Mouse (Mus musculus) kidney, embryonic 15.5 days (tissue): ENCODE results near the gene Foxp1. TPM values are rescaled to one million over a fixed set of nuclear protein-coding genes. Genes with fewer than 3 reads are reported as not detected.

Experiments used
- ATAC-seq: fragments of 200-750 bp; cut with Nextera tagmentation; replicated peaks from 2 replicates; pipeline ENCODE4 v1.8.0; 2017; ENCODE audit warnings: moderate TSS enrichment; ENCODE audit not compliant: low FRiP score
- H3K27ac ChIP-seq: fragments of 300-500 bp; sonication (generic); 2 replicates; pipeline ENCODE4 v1.5.1; 2015; ENCODE audit warnings: mild to moderate bottlenecking, inconsistent platforms
- H3K27me3 ChIP-seq: fragments of 300-500 bp; sonication (generic); 2 replicates; pipeline ENCODE4 v1.6.1; 2015; ENCODE audit warnings: inconsistent platforms
- H3K36me3 ChIP-seq: fragments of 300-500 bp; sonication (generic); 2 replicates; pipeline ENCODE4 v1.6.1; 2015; ENCODE audit warnings: inconsistent platforms
- H3K4me1 ChIP-seq: fragments of 300-500 bp; sonication (generic); 2 replicates; pipeline ENCODE4 v1.6.1; 2015; ENCODE audit warnings: inconsistent platforms
- H3K4me2 ChIP-seq: fragments of 300-500 bp; sonication (generic); 2 replicates; pipeline ENCODE4 v1.6.1; 2015; ENCODE audit warnings: moderate library complexity, mild to moderate bottlenecking, inconsistent platforms
- H3K4me3 ChIP-seq: fragments of 300-500 bp; sonication (generic); replicated peaks from 2 replicates; pipeline ENCODE4 v1.5.1; 2015; ENCODE audit warnings: mild to moderate bottlenecking, inconsistent platforms
- H3K9ac ChIP-seq: fragments of 300-500 bp; sonication (generic); 2 replicates; pipeline ENCODE4 v1.6.1; 2015; ENCODE audit warnings: mild to moderate bottlenecking, inconsistent platforms
- H3K9me3 ChIP-seq: fragments of 300-500 bp; sonication (generic); replicated peaks from 2 replicates; pipeline ENCODE4 v1.6.1; 2016; ENCODE audit warnings: inconsistent platforms
- WGBS: fragments of 180-500 bp; shearing (Covaris S2); methylation state at CpG from one replicate; pipeline ENCODE4 v1.1.7; 2015; ENCODE audit warnings: mixed read lengths; 5-methylcytosine and 5-hydroxymethylcytosine counted together
- polyA plus RNA-seq: library from polyadenylated mRNA; unstranded; fragments of >200 nt; fragmentation: Nextera tagmentation; extraction: Ambion mirVana; gene quantifications from 2 replicates; pipeline ENCODE4 v1.2.1, GENCODE M21; 2015

Gene Foxp1
- polyA plus RNA-seq, 1 experiment from 2014 or later: 50.2 TPM

DNA sequence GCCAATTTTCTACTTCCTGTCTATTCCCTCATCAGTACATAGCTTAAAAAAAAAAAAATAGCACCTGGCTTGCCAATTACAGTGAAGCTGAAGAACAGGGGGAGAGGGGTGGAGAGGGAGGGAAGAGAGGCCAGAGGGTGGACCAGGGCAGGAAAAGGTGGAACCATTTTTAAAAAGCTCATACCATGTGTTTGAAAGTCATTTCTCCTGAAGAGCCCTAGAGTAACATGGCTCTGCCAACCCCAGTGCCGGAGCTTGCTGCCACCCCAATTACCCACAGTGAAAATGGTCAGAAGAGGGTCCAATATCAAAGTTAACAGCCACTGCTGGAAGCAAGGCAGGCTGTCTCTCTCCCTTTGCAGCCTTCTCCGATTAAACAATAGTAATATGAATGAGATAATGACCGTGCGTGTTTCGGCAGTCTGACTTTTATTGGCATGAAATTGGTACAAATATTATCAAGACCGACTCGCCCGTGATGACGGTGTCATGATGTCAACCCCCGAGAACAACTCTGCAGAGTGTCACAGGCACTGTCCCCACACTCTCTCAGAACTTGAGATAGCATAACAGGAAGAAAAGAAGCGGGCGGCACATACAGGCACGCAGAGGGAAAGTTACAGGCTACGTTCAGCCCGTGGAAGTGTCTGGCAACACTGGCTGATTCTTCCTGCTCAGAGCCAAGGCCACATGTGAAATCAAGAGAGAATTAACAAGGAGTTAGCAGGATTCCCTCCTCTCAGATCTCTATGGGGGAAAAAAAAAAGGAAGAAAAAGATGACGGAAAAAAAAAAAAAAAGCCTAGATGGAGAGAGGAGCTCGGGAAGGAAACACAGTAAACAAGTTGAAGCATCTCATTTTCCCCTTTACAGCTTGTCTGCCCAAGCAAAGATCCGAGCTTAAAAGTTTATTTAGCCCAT, 427.1 kb downstream of the Foxp1 start:
- Histone ChIP-seq H3K4me3 (peak overlapping the region; percentile 31), H3K4me1 (peaks cover 70% of the 10 kb centered on the region), H3K27ac (peak overlapping the region; percentile 68), H3K9ac (peak overlapping the region; percentile 27), H3K9me3 (no peaks in the 10 kb centered on the region), H3K27me3 (no peaks in the 10 kb centered on the region), H3K36me3 (no peaks in the 10 kb centered on the region), H3K4me2 (peak overlapping the region; percentile 53)
- no peak for ATAC-seq
- WGBS: 26% methylated on average over 18 of the region's 18 CpGs

DNA sequence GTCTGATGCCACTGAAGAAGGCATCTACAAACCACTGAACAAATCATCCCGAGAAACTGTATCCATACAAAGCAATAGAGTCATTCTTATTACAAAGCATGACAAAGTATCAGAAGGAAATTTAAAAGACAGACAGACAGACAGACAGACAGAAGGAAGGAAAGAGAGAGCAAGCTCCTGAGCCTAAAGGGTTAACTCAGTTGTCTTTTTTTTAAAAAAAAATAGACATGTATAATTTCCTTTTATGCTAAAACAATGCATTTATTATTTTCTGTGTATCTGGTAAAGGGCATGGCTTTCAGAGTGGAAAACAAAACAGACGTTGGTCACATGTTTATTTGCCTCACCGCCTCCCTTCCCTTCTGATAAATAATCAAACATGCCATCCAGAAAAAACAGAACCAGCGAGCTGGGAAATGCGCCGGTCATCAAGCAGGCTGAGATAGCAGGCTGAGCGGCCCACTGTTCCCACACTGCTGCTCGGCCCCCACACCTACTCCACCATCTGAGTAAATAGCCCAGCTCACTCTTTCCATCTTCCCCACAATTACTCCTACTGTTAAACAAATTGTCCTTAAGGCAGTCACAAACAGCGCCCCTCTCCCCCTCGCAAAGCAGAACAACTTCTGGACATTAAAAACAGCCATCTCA, 428.1 kb downstream of the Foxp1 start:
- Histone ChIP-seq H3K36me3 (no peaks in the 10 kb centered on the region), H3K27me3 (no peaks in the 10 kb centered on the region), H3K9me3 (no peaks in the 10 kb centered on the region), H3K4me2 (peak overlapping the region; percentile 32), H3K4me3 (no peak overlapping the region), H3K4me1 (peaks cover 61% of the 10 kb centered on the region), H3K9ac (no peak overlapping the region), H3K27ac (peak overlapping the region; percentile 37; the same call in 1 of the 2 replicates)
- WGBS: 20% methylated on average over 10 of the region's 10 CpGs
- no peak for ATAC-seq

DNA sequence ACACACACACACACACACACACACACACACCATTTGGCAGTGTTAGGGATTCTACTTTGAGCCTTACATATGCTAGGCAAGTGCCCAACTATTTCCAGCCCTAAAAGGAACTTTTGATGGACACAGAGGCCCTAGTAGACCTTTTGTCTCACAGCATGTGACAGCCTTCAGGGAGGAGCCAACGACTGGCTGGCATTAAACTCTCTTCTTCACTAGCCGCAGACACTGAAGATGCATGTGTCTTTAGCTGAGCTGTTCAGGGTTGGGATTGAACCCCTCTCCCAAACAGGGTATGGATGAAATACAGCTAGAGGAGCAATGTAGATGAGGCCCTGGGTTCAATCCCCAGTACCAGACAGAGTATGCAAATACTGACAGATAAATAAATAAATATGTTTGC, 428.7 kb downstream of the Foxp1 start:
- Histone ChIP-seq H3K9ac (no peak overlapping the region), H3K4me3 (no peak overlapping the region), H3K4me2 (no peak overlapping the region)

DNA sequence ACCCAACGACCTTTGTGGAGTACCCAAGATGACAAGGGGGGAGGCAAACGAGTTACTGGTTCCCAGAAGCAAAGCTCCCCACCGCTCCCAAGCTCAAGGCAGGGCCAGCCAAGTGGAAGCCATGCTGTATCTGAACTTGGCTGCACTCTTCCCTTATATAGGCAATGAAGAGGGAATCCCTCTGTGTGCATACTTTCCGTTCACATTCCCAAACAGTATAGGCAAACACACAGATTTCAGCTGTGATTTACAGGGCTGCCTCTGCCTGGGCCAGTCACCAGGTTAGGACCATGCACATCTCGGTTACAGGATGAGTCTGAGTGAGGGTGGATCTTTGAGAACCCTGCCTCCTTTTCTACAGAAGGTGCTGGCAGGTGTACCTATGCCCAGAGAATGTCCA, 429.3 kb downstream of the Foxp1 start:
- Histone ChIP-seq H3K27ac (no peak overlapping the region), H3K9me3 (no peaks in the 10 kb centered on the region), H3K36me3 (no peaks in the 10 kb centered on the region), H3K4me1 (peaks cover 57% of the 10 kb centered on the region), H3K4me3 (no peak overlapping the region), H3K9ac (no peak overlapping the region), H3K27me3 (no peaks in the 10 kb centered on the region), H3K4me2 (no peak overlapping the region)
- ATAC-seq: no peak
- WGBS: 38% methylated on average over 5 of the region's 5 CpGs

More for the DNA sequence above, 428.7 kb downstream of the Foxp1 start:
- 33% methylated on average over 2 of the region's 2 CpGs for WGBS
- Histone ChIP-seq H3K9me3 (no peaks in the 10 kb centered on the region), H3K27me3 (no peaks in the 10 kb centered on the region), H3K36me3 (no peaks in the 10 kb centered on the region), H3K27ac (0 out of 2 replicates have a peak overlapping the region, but pooled peaks have one; percentile 37), H3K4me1 (peaks cover 61% of the 10 kb centered on the region)
- no peak for ATAC-seq

DNA sequence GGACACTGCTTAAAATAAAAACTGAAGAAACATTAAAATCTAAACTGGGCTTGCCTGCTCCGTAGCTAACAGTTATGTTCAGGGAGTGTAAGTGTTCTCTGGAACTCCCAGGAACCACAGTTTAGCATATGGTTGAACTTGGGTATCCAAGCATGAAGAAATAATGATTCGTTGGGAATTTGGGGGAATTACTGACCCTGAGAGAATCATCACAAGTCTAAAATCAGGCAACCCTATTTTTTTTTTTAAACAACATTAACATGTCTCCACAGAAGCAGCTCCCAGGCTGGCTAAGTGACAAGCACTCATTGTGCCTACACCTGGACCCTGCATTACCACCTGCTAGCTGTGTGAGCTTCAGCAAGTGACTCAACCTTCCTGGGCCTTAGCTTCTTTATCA, 430.7 kb downstream of the Foxp1 start:
- 49% methylated on average over 2 of the region's 2 CpGs for WGBS

DNA sequence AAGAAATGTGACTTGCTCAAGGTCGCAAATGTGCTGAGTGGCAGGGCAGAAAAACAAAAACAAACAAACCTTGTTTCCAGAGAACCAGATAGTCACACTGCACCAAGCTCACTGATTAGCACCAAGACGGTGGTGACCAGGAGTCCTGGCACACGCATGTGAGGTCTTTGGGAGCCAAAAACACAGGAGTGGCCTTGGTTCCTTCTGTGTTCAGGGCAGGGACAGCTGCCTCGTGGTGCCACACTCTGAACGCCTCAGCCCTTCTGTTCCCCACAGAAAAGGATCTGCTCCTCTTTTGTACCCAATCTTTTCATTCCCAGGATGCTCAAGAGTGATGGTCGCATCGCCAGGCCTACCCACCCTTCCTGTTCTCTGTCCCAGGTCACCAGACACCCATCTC, 434.9 kb downstream of the Foxp1 start:
- ATAC-seq: no peak
- no peaks in the 10 kb centered on the region for H3K36me3 ChIP-seq
- H3K9me3 ChIP-seq: no peaks in the 10 kb centered on the region
- H3K27me3 ChIP-seq: no peaks in the 10 kb centered on the region
- H3K4me1 ChIP-seq: peaks cover 14% of the 10 kb centered on the region
- H3K27ac ChIP-seq: no peak overlapping the region
- H3K4me3 ChIP-seq: no peak overlapping the region
- no peak overlapping the region for H3K9ac ChIP-seq
- 69% methylated on average over 7 of the region's 7 CpGs for WGBS
- no peak overlapping the region for H3K4me2 ChIP-seq

More for the DNA sequence above, 430.7 kb downstream of the Foxp1 start:
- Histone ChIP-seq H3K36me3 (no peaks in the 10 kb centered on the region), H3K4me1 (peaks cover 49% of the 10 kb centered on the region), H3K4me2 (no peak overlapping the region), H3K4me3 (no peak overlapping the region), H3K9me3 (no peaks in the 10 kb centered on the region), H3K9ac (no peak overlapping the region), H3K27me3 (no peaks in the 10 kb centered on the region), H3K27ac (no peak overlapping the region)
- no peak for ATAC-seq

DNA sequence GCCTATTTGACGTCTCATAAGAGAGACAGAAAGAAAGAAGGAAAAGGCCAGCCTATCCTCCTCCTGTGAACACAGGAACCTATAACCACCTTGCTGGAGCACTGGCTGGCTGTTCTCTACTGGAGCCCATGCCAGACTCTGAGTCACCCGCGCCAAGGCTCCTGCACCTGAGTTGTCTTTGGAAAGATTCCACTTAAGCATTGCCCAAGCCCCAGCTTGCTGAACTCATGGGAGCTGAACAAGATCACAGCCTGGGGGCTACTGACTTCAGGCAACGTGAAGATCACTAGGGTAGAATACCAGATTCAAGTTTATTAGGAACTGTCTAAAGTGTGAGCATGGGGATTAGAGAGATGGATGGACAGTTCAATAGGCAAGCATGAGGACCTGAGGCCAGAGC, 437.6 kb downstream of the Foxp1 start:
- no peaks in the 10 kb centered on the region for H3K27me3 ChIP-seq
- no peak overlapping the region for H3K4me2 ChIP-seq
- no peak overlapping the region for H3K4me3 ChIP-seq
- H3K36me3 ChIP-seq: no peaks in the 10 kb centered on the region
- H3K27ac ChIP-seq: no peak overlapping the region
- no peaks in the 10 kb centered on the region for H3K9me3 ChIP-seq
- ATAC-seq: no peak
- H3K9ac ChIP-seq: no peak overlapping the region
- peaks cover 10% of the 10 kb centered on the region; the same call in 1 of the 2 replicates for H3K4me1 ChIP-seq
- 87% methylated on average over 4 of the region's 4 CpGs for WGBS

DNA sequence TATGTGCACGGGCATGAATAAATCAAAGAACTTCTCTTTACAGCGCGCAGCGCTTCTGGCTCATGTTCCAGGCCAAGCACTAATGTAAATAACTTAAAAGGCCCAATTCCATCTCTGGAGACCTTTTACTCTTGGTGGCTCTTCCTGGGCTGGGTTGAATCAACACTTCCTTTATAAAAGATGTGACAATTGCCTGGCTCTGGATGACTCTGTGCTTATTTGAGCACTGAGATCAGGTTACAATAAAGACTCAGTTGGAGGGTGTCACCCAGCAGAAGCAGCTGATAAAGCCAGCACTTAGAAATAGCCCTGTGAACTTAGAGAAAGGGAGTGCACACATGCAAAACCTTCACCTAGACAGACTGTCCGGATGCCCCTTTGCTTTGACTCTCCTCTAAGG, 441.3 kb downstream of the Foxp1 start:
- H3K27ac ChIP-seq: peak overlapping the region; percentile 1
- H3K27me3 ChIP-seq: no peaks in the 10 kb centered on the region
- no peak overlapping the region for H3K4me3 ChIP-seq
- H3K36me3 ChIP-seq: no peaks in the 10 kb centered on the region
- H3K4me1 ChIP-seq: peaks cover 10% of the 10 kb centered on the region; the same call in 1 of the 2 replicates
- peak; percentile 49; the same call in 1 of the 2 replicates for ATAC-seq
- no peak overlapping the region for H3K4me2 ChIP-seq
- no peaks in the 10 kb centered on the region for H3K9me3 ChIP-seq
- H3K9ac ChIP-seq: no peak overlapping the region
- 14% methylated on average over 5 of the region's 5 CpGs for WGBS

DNA sequence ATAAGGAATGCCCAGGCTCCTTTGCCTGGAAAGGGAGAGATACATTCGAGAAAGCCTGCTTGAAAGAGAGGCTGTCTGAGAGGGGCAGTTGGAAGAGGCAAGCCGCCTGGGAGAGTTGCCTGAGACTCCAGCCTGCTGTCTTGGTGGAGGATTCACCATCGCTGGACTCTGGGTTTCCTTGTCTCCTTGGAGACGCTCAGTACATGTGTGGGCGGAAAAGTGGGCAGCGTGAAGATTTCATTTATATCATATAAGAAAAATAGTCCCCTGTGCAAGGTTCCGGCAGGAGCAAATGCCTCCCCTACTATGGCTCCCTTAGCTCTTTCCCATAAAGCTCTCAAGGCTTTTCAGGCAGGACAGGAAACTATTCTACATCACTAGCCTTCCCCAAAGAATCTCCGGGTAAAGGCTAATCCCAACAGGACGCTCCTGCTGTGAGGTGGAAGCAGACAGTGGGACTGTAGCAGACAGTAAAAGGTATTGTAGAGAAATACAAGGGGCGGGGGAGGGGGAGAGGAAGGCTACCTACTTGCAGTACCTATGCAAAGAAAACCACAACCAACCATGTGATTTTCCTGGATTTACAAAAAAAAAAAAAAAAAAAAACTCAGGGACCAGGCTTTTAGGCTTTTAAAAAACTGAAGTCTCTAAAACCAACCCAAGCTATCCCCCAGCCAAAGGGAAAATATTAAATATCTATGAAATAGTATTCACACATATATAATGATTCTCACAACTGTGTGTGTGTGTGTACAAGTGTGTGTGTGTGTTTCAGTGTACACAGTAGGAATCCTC, 443.3 kb downstream of the Foxp1 start:
- WGBS: 56% methylated on average over 10 of the region's 10 CpGs
- Histone ChIP-seq H3K27ac (no peak overlapping the region), H3K27me3 (no peaks in the 10 kb centered on the region), H3K36me3 (peaks cover 16% of the 10 kb centered on the region), H3K9me3 (peaks cover 6% of the 10 kb centered on the region; the same call in 1 of the 2 replicates), H3K4me1 (peaks cover 10% of the 10 kb centered on the region; the same call in 1 of the 2 replicates), H3K9ac (no peak overlapping the region), H3K4me2 (no peak overlapping the region), H3K4me3 (no peak overlapping the region)
- ATAC-seq: no peak

DNA sequence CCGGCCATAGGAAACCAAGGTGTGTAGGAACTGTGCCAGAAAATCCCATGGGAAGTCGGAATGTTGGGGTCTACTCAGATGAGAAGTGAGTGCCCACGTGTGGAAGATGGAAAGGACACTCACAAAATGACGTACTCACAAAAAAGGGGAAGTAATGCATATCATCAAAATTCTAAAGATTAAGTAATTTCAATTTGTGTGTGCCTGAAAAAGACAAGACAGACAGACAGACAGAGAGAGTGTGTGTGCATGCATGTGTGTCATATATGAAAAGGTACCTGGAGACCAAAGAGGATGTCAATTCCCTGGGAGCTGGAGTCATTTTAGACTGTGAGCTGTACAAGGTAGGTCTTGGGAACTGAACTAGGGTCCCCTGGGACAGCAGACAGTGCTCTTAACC, 444.4 kb downstream of the Foxp1 start:
- no peak overlapping the region for H3K9ac ChIP-seq
- H3K27me3 ChIP-seq: no peaks in the 10 kb centered on the region
- H3K36me3 ChIP-seq: peaks cover 23% of the 10 kb centered on the region
- H3K4me3 ChIP-seq: no peak overlapping the region
- WGBS: 86% methylated on average over 4 of the region's 4 CpGs
- H3K9me3 ChIP-seq: peaks cover 6% of the 10 kb centered on the region; the same call in 1 of the 2 replicates
- H3K4me2 ChIP-seq: no peak overlapping the region
- H3K27ac ChIP-seq: no peak overlapping the region
- H3K4me1 ChIP-seq: peaks cover 10% of the 10 kb centered on the region; the same call in 1 of the 2 replicates
- no peak for ATAC-seq

DNA sequence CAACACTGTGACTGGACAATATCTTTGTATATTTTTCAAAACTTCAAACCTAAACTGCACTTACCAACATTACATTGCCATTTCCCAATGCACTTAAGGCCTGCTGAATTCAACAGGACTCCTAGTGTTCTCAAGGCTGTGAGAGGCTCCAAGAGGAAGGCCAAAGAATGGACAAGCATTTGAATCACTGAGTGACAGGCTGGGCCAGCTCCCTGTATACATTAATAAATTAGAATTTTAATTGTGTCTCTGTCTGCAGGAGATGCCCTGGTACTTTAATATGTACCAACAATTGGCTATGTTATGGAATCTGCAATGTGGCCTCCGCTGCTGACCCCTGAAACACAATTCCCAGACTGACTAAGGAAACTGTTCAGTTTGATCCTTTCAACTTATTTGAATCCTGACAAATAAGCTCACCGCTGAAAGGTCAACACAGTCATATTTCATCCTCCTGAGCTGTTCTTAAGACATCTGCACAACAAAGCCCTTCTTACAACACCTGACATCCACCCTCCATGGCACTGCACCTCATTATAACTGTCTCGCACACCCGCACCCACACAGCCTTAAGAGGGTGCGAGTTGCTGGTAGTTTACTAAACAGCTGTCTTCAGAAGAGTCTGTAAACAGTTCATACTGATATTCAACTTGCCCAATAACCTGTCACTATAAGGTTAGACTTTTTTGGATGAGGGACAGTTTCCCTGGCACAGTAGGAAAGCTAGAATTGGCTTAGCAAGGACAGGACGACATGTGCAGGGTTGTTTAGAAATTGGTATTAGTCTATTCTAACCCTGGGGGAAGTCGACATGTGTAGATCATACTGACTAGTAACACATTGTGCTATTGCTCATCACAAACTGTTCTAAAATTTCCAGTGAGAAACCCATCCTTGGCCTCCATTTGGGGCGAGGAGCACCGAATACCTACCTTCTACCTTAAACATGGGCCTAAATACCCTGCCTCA, 448.9 kb downstream of the Foxp1 start:
- Histone ChIP-seq H3K9me3 (peaks cover 6% of the 10 kb centered on the region; the same call in 1 of the 2 replicates), H3K27ac (no peak overlapping the region), H3K36me3 (peaks cover 28% of the 10 kb centered on the region), H3K4me1 (no peaks in the 10 kb centered on the region), H3K4me2 (no peak overlapping the region), H3K4me3 (no peak overlapping the region), H3K27me3 (no peaks in the 10 kb centered on the region), H3K9ac (no peak overlapping the region)
- no peak for ATAC-seq
- 85% methylated on average over 9 of the region's 9 CpGs for WGBS
